Mouse (Mus musculus): ENCODE data around the gene Wdr76. TPM values are rescaled to one million over a fixed set of nuclear protein-coding genes. Genes with fewer than 3 reads are reported as not detected.
"Not testable (repeated sequence)": the region's sequence is repeated elsewhere in the genome, so short reads cannot be mapped to it uniquely, and the experiment has no call there.

The Wdr76 gene
- total RNA-seq, 2 experiments from 2014 or later, result 6.3 to 10.9 TPM

GRCm38 (mm10) chr2:121518711-121519110 is 12.2 kb downstream of the Wdr76 start:
- not testable (repeated sequence) for DNase-seq

DNA sequence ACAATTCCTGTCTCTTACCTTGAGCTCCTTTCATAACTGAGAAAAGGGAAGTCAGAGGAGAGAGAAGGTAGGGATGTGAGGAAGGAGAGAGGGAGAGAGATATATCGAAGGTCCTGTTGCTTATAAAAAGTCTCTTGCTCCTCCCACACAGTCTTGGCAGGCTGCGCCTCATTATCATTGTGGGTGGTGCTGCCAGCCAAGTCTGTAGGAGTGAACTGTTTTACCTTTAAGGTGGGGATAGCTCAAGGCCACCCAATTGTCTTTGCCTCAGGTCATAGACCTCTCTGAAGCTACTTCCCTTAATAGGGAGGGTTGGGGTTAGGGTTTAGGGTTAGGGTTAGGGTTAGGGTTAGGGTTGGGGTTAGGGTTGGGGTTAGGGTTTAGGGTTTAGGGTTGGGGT is 15.5 kb downstream of the Wdr76 start:
- no peak for DNase-seq

DNA sequence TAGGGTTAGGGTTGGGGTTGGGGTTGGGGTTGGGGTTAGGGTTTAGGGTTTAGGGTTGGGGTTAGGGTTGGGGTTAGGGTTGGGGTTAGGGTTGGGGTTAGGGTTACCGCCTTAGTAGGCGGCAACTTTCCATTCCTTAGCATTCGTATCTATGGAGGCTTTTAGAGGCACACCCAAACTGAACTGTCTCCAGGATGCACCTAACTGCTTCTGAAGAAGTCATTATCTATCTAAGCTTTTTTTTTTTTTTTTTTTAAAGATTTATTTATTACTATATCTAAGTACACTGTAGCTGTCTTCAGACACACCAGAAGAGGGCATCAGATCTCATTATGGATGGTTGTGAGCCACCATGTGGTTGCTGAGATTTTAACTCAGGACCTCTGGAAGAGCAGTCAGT is 16.3 kb downstream of the Wdr76 start:
- DNase-seq, result not testable (repeated sequence)

- DNase-seq, result no peak
These were observed 18.5 kb downstream of the Wdr76 start for GRCm38 (mm10) chr2:121525056-121525455.

DNA sequence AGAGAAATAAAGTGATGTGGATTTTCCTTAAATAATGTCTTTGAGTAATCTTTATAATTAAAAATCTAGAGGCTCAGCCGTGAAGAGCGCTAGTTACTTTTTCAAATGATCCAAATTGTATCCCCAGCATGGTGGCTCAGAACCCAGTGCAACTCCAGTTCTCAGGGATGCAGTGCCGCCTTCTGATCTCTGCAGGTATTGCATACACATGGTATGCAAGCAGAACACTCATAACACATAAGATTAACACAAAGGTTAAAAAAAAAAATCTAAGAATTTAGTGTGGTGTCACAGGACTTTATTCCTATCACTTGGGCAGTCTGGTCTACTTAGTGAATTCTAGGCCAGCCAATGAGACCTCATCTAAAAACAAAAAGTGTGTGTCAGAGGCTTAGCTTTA is 38.3 kb downstream of the Wdr76 start:
- DNase-seq, result no peak

DNA sequence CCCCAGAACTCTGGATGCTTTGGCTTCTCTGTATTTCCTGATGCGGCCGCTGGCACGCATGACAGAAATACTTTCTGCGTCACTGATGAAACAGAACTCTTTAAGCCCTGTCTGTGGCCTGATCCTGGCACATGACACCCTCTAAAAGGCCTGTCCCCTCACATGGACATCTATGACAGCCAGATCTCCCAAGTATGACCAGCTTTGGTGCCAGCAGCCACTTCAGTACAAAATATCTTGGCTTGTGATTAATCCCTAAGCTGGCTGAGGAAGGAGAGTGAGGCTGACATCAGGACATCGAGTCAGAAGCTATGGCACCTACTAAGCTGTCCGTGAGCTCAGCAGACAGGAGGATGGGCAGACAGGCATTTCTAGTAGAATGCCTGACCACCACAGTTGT is 43.1 kb downstream of the Wdr76 start:
- DNase-seq, result no peak

GRCm38 (mm10) chr2:121551271-121551670 is 44.7 kb downstream of the Wdr76 start:
- DNase-seq, result peak; percentile 16

DNA sequence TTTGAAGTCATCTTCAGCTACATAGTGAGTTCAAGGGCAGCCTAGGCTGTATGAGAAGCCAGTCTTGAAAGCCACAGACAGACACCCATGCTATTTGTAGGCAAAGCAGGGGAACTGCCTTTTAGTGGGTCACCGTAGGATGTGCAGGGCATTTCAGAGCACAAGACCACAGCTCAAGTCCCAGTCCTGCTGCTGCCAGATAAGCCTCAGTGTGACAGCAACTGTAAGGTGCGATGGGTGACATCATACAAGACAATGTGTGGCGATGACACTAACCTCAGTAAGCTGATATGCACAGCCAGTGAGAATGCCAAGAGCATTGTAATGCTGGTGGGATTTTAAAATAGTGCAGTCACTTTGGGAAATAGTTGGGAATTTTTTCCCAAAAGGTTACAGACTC is 56.6 kb downstream of the Wdr76 start:
- no peak for DNase-seq

GRCm38 (mm10) chr2:121565911-121566310 is 59.4 kb downstream of the Wdr76 start:
- no peak for DNase-seq

GRCm38 (mm10) chr2:121570049-121570448 is 63.5 kb downstream of the Wdr76 start:
- no peak for DNase-seq

- DNase-seq, result no peak
These were observed 64.6 kb downstream of the Wdr76 start for GRCm38 (mm10) chr2:121570999-121571655.

DNA sequence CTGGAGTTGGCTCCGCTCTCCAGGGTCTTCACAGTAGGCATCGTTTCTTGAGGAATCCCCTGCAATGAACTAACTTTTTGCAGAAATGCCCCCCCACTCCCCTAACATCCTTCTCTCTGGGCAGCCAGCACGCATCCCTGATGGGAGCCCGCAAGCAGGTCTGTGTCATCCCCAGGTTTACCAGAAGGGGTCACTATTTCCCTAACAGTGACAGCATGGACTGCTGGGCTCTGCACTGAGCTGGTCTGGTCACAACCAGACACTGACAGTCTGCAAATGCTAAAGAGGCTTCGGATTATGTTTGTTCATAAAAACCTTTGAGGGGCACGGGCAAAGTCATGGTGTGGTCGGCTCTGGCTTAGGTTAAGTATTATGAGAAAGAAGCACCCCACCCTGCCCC is 65.3 kb downstream of the Wdr76 start:
- DNase-seq, result peak; percentile 91

DNA sequence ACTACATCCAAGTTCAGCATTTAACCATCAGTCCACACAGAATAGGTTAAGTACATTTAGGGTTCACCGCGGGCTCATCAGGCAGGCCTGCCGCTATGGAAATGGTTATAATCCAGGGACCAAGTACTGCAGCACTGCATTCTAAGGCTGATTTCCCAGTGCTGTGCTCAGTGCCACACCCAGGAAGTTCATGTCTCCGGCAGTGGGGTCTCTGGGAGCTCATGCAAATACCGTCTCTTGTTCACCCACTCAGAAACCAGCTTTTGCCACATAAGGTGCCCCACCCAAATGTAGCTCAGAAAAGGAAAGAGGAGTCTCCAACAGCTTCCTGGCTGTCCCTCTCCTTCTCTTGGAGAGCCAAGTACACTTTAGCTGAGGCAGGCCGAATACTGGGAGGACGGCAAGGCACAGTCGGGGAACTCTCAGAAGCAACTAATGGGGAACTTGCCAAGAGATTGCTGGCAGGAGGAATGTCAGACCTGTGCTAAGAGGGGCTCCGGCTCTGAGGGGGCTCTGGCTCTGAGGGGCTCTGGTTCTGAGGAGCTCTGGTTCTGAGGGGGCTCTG is 67.6 kb downstream of the Wdr76 start:
- no peak for DNase-seq

DNA sequence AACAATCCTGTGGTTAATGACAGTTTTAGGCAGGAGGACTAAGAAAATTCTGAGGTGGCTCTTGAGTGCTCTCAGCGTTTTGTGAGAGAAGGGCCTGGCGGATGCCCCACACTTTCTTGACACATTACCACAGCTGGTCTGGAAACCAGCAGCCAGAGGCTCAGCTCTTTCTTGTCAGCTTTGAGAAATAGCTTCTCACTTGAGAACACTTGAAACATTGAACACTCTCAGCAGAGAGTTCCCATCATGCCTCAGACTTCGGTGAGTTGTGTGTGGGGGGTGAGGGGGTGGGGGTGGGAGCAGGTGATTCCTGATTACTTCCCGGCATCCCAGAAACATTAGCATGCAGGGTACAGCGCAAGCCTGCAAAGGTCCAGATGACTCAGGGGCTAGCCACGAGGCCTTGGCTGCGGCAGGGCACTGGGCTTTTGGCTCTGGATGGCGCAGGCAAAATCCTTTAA is 69.2 kb downstream of the Wdr76 start:
- peak; percentile 46 for DNase-seq

- DNase-seq, result no peak
These were observed 76.4 kb downstream of the Wdr76 start for GRCm38 (mm10) chr2:121582809-121583376.

DNA sequence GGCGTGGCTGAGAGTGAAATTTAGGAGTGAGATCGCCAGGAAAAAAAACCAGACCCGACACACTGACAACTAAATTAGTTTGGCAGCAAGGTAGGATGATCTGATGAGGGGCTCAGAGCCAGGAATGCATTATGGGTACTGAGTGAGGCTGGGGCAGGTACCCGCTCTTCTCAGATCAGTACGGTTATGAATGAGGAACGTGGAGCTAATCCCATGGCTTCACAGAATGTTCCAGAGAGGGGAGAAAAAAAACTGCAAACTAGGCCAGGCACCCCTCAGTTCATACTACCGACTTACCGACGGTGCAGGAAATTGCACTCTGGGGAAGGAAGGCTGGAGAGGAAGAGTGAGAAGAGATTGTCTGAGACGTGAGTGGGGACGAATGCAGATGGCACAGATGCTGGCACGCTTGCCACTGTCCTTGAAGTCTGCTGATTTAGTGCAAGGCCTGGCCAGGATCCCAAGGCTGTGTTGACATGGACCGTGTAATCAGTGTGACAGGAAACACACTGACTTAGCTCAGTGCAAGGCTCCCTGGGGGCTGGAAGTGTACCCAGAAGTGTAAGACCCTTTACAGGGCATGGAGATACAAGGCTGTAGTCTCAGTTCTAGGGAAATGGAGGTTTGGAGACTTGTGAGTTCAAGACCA is 77.1 kb downstream of the Wdr76 start:
- peak; percentile 89 for DNase-seq

- no peak for DNase-seq
These were observed 78.2 kb downstream of the Wdr76 start for GRCm38 (mm10) chr2:121584705-121585104.

- peak; percentile 46 for DNase-seq
These were observed 81.2 kb downstream of the Wdr76 start for GRCm38 (mm10) chr2:121587523-121588308.

DNA sequence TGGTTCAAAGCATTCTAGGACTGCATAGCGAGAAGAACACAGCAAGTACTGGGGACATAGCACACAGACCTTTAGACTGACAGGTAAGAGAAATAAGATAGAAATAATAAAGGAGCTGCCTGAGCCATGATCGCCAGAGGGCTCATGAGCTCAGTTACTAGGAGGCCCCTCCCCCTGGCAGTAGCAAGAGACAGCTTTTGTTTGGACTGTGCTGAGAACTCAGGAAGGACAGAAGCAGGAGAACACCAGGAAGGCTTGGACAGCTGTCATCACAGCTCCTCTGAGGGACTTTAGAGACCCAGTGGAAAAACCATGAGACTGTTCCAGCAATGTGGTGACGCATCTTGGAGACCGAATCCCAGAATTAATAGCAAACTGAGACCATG is 81.8 kb downstream of the Wdr76 start:
- no peak for DNase-seq

DNA sequence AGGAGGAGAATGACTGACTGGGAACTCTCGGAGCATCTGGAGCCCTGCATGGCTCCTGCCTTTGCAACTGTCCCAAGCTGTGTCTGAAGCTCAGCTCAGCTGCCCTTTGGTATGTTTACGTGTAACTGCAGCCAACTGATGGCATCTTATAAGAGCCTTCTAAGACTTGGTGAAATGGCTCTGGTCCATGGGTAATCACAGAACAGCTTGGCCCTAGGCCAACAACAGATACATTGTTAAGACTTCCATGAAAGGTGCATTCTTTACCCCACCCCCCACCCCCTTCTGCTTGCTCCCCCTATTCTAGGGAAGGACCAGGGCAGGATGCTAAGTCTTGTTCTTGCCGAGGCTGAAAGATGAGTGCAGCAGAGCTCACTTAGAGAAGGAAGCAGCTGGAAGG is 87.6 kb downstream of the Wdr76 start:
- no peak for DNase-seq
